Mouse (Mus musculus) adrenal gland, postnatal 25 days (tissue): ENCODE data around the gene Syngr2. TPM values are rescaled to one million over a fixed set of nuclear protein-coding genes. Genes with fewer than 3 reads are reported as not detected.
A peak's percentile ranks its signal among the peaks of the same experiment; 100 is the strongest.
"Not testable (repeated sequence)": the region's sequence is repeated elsewhere in the genome, so short reads cannot be mapped to it uniquely, and the experiment has no call there.

ENCODE experiments used
- DNase-seq: peaks from one replicate; pipeline ENCODE4 v3.0.0; 2021; ENCODE audit warnings: mixed read lengths
- total RNA-seq: library from RNA; stranded (reverse); gene quantifications from 2 replicates; pipeline ENCODE4 v1.2.3, GENCODE M21; 2021

Syngr2 gene
- total RNA-seq, 1 experiment from 2014 or later, result 108 TPM

- peak; percentile 89 for DNase-seq
Measured at GRCm38 (mm10) chr11:117781199-117781821, 28.2 kb upstream of the Syngr2 start.

- DNase-seq, result peak; percentile 38
Measured at GRCm38 (mm10) chr11:117781993-117782704, 27.3 kb upstream of the Syngr2 start, which contains the start of the genes Tmc8 and Tmc6. Gene Tmc8, plus strand, starts transcription at chr11:117782076. Gene Tmc6, minus strand, starts transcription at chr11:117782198.

- no peak for DNase-seq
Measured at GRCm38 (mm10) chr11:117782705-117783034, 26.8 kb upstream of the Syngr2 start.

DNA sequence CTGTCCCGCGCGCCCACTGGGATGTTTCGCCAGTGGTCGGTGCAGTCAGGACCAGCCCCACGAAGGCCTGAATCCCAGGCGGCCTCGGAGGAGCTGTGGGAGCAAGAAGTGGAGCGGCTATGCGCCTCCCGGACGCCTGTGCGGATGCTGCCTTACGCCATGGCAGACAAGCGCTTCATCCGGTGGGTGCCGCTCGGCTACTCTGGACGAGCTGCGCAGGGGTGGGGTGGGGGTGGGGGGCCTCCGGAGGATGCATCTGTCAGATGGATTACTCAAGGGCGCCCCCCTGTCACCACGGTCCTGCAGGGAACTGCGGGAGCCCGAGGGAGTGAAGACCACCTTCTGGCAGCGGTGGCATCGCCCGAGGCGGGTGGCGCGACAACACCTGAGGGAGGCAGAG, 26.4 kb upstream of the Syngr2 start:
- DNase-seq, result peak; percentile 57

DNA sequence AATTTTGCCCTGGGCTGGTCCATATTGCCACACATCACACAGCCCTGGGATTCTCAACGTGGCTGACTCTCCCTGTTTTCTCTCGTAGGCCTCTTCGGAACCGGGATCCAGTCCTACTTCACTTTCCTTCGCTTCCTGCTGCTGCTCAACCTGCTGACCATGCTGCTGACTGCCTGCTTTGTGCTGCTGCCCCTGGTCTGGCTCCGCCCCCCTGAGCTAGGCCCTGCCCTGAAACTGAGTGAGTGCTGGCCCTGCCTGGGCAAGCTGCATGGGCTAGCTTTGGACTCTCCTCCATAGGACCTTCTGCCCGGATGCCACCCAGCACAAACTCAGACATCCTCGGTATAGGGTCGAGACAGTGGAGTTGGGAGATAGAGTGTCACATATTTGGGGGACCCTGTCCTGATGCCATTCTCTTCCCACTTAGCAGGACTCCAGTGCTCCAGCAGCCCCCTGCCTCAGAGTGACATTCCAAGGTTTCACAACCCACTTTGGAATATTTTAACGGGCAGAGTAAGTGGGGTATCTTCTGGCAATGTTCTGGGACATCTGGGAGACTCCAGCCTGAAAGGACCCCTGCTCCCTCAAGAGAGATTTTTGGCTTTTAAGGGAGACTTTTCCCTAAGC, 25.7 kb upstream of the Syngr2 start:
- DNase-seq, result no peak

GRCm38 (mm10) chr11:117786294-117786693, 23.2 kb upstream of the Syngr2 start:
- DNase-seq, result peak; percentile 65

DNA sequence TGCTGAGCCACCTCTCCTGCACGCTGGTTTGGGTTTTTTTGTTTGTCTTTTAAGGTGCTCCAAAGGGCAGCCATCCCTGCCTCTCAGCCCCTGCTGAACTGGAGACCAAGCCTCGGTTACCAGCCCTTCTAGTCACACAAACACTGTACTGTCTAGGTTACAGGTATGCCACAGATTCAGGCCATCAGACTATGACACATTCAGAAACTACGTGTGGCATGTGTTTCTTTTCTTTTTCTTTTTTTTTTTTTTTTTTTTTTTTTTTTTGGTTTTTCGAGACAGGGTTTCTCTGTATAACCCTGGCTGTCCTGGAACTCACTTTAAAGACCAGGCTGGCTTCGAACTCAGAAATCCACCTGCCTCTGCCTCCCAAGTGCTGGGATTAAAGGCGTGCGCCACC, 21.0 kb upstream of the Syngr2 start:
- not testable (repeated sequence) for DNase-seq

DNA sequence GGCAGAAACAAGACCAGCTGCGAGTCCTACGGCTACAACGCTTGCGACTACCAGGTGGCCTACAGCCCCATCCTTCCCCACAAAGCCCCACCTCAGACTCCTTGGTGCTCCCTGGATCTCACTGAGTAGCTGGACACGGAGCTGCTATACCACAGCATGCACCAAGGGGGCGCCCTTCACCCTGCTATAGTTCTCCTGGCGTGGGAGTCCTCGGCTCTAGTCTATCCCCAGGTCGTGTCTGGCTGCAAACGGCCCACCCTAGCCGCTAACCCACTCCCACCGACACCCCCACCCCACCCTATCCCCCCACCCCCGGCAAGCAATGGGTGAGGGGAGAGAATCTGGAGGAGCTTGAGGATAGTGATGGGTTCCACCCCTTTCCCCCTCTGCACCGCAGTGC, 19.2 kb upstream of the Syngr2 start:
- DNase-seq, result peak; percentile 68

GRCm38 (mm10) chr11:117790703-117791440, 18.6 kb upstream of the Syngr2 start:
- no peak for DNase-seq

DNA sequence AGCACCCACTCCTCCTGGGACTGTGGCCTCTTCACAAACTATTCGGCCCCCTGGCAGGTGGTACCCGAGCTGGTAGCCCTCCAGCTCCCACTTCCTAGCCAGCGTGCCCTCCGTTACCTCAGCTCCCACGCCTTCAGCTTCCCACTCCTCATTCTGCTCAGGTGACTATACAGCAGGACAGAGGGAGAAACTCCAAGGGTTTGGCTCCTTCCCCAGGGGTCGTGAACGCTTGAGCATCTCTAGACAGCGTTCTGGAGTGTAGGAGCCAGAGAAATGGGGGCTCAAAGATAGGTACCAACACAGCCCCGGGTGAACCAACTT, 18.1 kb upstream of the Syngr2 start:
- no peak for DNase-seq

DNA sequence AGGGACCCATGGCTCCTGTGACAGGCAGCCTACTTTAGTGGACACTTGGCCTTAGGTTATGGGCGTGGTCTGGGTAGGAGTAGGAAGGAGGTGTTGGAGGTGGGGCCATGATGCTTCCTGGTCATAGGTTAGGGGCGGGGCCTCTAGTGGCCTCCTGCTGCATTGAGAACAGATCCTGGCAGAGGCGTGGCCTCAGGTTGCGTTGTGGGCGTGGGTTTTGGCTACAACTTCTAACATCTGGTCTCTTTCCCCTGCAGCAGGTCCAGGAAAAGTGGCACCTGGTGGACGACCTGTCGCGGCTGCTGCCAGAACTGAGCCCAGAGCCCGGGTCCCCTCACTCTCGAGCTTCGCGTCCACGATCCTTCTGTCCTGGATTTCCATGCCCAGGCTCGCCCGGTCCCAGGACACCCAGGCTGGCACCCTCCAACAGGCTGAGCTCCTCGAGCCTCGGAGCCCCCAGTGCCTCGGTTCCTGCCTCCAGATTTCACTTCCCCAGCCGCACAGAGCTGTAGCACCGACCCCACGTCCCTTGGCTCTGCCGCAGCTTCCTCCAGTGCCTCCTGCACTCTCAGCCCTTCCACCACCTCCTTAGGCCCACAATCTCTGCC, 17.1 kb upstream of the Syngr2 start:
- no peak for DNase-seq

DNA sequence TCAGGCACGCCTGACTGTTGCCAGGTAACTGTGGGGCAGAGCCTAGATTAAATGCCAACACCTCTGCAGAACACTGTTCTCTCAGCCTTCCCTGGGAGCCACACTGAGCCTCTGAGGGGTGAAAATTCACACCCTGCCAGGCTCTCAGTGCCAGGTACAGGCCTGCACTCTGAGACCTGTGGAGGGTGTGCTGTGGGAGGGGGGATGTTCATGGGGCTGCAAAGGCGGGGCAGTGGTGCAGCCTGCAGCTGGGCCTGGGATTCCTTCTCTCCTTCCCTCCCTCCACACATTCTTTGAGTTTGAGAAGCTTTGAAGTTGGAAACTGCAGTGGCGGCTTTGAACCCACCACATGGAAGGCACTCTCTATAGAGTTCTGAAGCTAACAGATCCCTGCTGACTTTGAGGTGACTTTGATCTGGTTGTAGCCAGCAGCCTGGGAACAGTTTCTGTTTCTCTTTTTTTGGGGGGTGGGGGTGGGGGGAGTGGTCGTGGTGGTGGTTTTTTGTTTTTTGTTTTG, 15.4 kb upstream of the Syngr2 start:
- DNase-seq, result no peak

DNA sequence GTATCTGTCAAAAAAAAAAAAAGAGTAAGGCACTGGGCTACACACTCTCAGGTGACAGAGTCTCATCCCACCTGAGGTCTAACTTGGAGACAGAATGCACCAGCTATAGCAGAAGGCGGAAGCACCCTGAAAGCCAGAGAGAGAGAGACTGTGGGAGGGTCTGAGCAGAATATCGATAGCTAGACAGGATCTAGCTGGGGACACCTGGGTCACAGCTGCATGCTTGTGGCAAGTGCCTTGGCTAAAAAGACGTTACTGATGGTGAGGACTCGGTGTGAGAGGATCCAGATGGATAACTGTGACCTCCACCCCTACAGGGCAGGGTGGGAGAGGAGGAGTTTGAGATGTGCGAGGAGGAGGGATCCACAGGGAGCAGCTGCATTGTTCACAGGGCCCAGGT, 12.5 kb upstream of the Syngr2 start:
- DNase-seq, result no peak

DNA sequence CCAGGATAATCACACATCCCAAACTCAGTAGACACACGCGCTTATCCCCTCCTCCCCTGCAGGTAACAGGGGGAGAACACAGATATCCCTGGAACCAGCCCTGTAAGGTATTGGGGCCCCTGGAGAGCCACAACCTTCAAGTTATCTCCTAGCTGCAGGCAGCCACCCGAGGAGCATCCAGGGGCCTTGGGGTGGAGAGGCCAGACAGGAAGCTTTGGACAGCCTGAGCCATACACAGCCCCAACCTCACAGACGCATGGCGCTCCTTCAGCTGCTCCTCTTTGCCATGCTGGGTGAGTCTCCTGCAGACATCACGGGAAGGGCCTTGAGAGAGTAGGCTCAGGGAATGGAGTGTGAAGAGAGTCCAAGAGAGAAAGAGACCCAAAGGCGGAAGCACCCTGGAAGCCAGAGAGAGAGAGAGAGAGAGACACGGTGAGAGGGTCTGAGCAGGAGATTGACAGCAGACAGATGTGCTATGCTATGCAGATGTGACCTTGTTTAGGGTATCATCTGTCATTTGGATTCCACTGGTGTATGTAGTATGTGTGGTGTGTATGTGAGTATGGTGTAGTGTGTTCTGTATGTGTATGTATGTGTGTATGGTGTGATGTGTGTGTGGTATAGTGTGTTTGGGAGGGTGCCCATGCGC, 11.8 kb upstream of the Syngr2 start, which contains the start of gene 6030468B19Rik:
Gene 6030468B19Rik, plus strand, starts transcription at position 150 of the 649 bp plus-strand sequence.
- DNase-seq, result no peak

DNA sequence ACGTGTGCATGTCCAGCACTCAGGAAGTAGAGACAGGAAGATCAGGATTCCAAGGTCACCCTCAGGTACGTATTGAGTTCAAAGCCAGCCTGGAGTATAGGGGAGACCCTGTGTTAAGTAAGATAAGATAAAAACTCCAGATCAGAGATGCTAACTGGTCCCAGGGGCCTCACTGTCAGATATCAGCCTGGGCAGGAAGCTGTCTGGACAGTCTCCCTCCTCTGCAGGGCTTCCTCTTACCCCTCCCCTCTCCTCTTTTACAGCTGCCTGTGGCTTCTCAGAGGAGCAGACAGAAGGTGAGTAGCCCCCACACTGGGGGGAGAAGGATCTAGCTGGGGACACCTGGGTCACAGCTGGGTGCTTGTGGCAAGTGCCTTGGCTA, 11.3 kb upstream of the Syngr2 start:
- DNase-seq, result no peak

GRCm38 (mm10) chr11:117799174-117799573, 10.3 kb upstream of the Syngr2 start:
- DNase-seq, result no peak

GRCm38 (mm10) chr11:117800038-117800437, 9.4 kb upstream of the Syngr2 start:
- no peak for DNase-seq

DNA sequence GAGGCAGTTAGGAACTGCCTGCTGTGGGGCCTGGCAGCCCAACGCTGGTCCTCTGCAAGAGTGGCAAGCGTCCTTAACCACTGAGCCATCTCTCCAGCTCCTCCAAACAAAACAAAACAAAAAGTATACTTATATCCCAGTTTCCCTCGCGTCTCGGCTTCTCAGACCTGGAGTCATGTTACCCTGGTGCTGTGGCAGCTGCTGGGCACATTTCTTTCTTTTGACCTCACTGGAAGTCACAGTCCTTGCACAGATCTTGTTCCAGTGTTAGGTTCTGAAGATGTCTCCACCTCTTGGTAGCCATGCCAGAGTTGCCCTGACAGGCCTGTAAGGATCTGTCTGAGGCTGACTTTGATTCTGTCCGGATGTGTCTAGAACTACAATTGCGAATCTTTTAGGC, 7.8 kb upstream of the Syngr2 start:
- no peak for DNase-seq

GRCm38 (mm10) chr11:117803166-117803688, 6.2 kb upstream of the Syngr2 start:
- DNase-seq, result no peak

DNA sequence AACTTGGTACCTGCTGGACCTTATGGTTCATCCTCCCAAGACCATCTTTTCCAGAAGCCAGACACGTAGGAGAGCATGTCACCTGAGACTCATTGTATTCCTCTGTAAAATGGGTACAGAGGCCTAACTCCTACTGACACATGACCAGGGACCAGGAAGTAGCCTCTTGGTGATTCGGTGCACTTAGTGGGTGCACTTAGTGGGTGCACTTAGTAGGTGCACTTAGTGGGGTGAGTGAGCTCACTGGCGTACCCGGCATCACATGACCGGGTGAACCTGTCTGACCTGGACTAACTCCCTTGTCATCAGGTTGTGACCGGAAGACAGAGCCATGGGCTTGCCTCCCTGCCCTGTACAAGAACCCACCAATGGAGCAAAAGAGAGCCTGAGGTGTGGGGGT, 2.7 kb upstream of the Syngr2 start:
- no peak for DNase-seq

GRCm38 (mm10) chr11:117810401-117811046, 1.1 kb downstream of the Syngr2 start:
- peak; percentile 93 for DNase-seq
